Mouse (Mus musculus) hindbrain, embryonic 11.5 days (tissue): ENCODE data around the gene Agmat. TPM values are rescaled to one million over a fixed set of nuclear protein-coding genes. Genes with fewer than 3 reads are reported as not detected.

ENCODE experiments used
- ATAC-seq: fragments of 200-750 bp; cut with Nextera tagmentation; 2 replicates; pipeline ENCODE4 v1.8.0; 2017; ENCODE audit warnings: mild to moderate bottlenecking, moderate TSS enrichment, moderate library complexity; ENCODE audit not compliant: low FRiP score
- DNase-seq: peaks from one replicate; pipeline ENCODE4 v3.0.0-alpha.2; 2015; ENCODE audit warnings: low spot score
- H3K27ac ChIP-seq: fragments of 300-500 bp; sonication (generic); 2 replicates; pipeline ENCODE4 v1.5.1; 2014; ENCODE audit warnings: mild to moderate bottlenecking, low read depth, low read length
- H3K27me3 ChIP-seq: fragments of 300-500 bp; sonication (generic); 2 replicates; pipeline ENCODE4 v1.6.1; 2014; ENCODE audit warnings: mild to moderate bottlenecking, low read length, moderate library complexity, mixed read lengths; ENCODE audit not compliant: control insufficient read depth, insufficient read depth
- H3K36me3 ChIP-seq: fragments of 300-500 bp; sonication (generic); 2 replicates; pipeline ENCODE4 v1.6.1; 2014; ENCODE audit warnings: mild to moderate bottlenecking, low read length, moderate library complexity, mixed read lengths; ENCODE audit not compliant: control insufficient read depth, insufficient read depth
- H3K4me1 ChIP-seq: fragments of 300-500 bp; sonication (generic); replicated peaks from 2 replicates; pipeline ENCODE4 v1.6.1; 2014; ENCODE audit warnings: low read length, mixed read lengths; ENCODE audit not compliant: control insufficient read depth, insufficient read depth
- H3K4me2 ChIP-seq: fragments of 300-500 bp; sonication (generic); replicated peaks from 2 replicates; pipeline ENCODE4 v1.6.1; 2014; ENCODE audit warnings: mild to moderate bottlenecking, low read depth, low read length
- H3K4me3 ChIP-seq: fragments of 300-500 bp; sonication (generic); 2 replicates; pipeline ENCODE4 v1.5.1; 2014; ENCODE audit warnings: low read depth, low read length
- H3K9ac ChIP-seq: fragments of 300-500 bp; sonication (generic); 2 replicates; pipeline ENCODE4 v1.6.1; 2014; ENCODE audit warnings: low read depth, low read length
- H3K9me3 ChIP-seq: fragments of 300-500 bp; sonication (generic); 2 replicates; pipeline ENCODE4 v1.6.1; 2016; ENCODE audit warnings: low read length; ENCODE audit not compliant: control insufficient read depth
- WGBS: fragments of 180-500 bp; shearing (Covaris S2); extraction: QIAGEN DNeasy Blood & Tissue Kit; methylation state at CpG from one replicate; pipeline ENCODE4 v1.1.7; 2014; 5-methylcytosine and 5-hydroxymethylcytosine counted together
- polyA plus RNA-seq: library from polyadenylated mRNA; unstranded; fragments of >200 nt; fragmentation: Nextera tagmentation; extraction: Ambion mirVana; gene quantifications from 2 replicates; pipeline ENCODE4 v1.2.1, GENCODE M21; 2014

Agmat gene
- polyA plus RNA-seq, 1 experiment from 2014 or later = not detected

GRCm38 (mm10) chr4:141779828-141780227 is 33.4 kb downstream of the Agmat start:
- H3K4me1 ChIP-seq = no peaks in the 10 kb centered on the region
- 90% methylated on average over 8 of the region's 8 CpGs for WGBS
- H3K4me3 ChIP-seq = no peak overlapping the region
- no peak for DNase-seq
- no peak overlapping the region for H3K27ac ChIP-seq
- H3K9ac ChIP-seq = no peak overlapping the region
- H3K9me3 ChIP-seq = no peaks in the 10 kb centered on the region
- no peak for ATAC-seq
- no peak overlapping the region for H3K4me2 ChIP-seq
- H3K27me3 ChIP-seq = no peaks in the 10 kb centered on the region
- H3K36me3 ChIP-seq = no peaks in the 10 kb centered on the region

- no peak overlapping the region for H3K4me2 ChIP-seq
- H3K9me3 ChIP-seq = no peaks in the 10 kb centered on the region
- H3K9ac ChIP-seq = no peak overlapping the region
- no peak overlapping the region for H3K4me3 ChIP-seq
- no peaks in the 10 kb centered on the region for H3K27me3 ChIP-seq
- no peaks in the 10 kb centered on the region for H3K36me3 ChIP-seq
- WGBS = 95% methylated on average over 8 of the region's 8 CpGs
- no peak overlapping the region for H3K27ac ChIP-seq
- no peak for ATAC-seq
- DNase-seq = no peak
- H3K4me1 ChIP-seq = no peaks in the 10 kb centered on the region
Observed at GRCm38 (mm10) chr4:141781201-141781985, 34.9 kb downstream of the Agmat start.

GRCm38 (mm10) chr4:141784835-141785234 is 38.4 kb downstream of the Agmat start:
- H3K36me3 ChIP-seq = no peaks in the 10 kb centered on the region
- 81% methylated on average over 5 of the region's 5 CpGs for WGBS
- ATAC-seq = no peak
- H3K4me1 ChIP-seq = peaks cover 3% of the 10 kb centered on the region; the same call in 1 of the 2 replicates
- no peak overlapping the region for H3K9ac ChIP-seq
- no peaks in the 10 kb centered on the region for H3K9me3 ChIP-seq
- no peak overlapping the region for H3K27ac ChIP-seq
- H3K4me2 ChIP-seq = no peak overlapping the region
- no peaks in the 10 kb centered on the region for H3K27me3 ChIP-seq
- H3K4me3 ChIP-seq = no peak overlapping the region
- DNase-seq = no peak

GRCm38 (mm10) chr4:141786141-141786540 is 39.7 kb downstream of the Agmat start:
- H3K36me3 ChIP-seq = no peaks in the 10 kb centered on the region
- H3K9me3 ChIP-seq = no peaks in the 10 kb centered on the region
- WGBS = 94% methylated on average over 13 of the region's 13 CpGs
- H3K27me3 ChIP-seq = no peaks in the 10 kb centered on the region
- no peak overlapping the region for H3K27ac ChIP-seq
- H3K4me2 ChIP-seq = no peak overlapping the region
- no peak overlapping the region for H3K9ac ChIP-seq
- ATAC-seq (no peak), DNase-seq (no peak)
- peaks cover 4% of the 10 kb centered on the region; the same call in 1 of the 2 replicates for H3K4me1 ChIP-seq
- H3K4me3 ChIP-seq = no peak overlapping the region

- Histone ChIP-seq H3K9ac (no peak overlapping the region), H3K4me1 (peaks cover 4% of the 10 kb centered on the region; the same call in 1 of the 2 replicates), H3K9me3 (no peaks in the 10 kb centered on the region), H3K27me3 (no peaks in the 10 kb centered on the region), H3K4me3 (no peak overlapping the region), H3K36me3 (no peaks in the 10 kb centered on the region), H3K27ac (no peak overlapping the region), H3K4me2 (no peak overlapping the region)
- WGBS = 84% methylated on average over 6 of the region's 6 CpGs
- no peak for DNase-seq
- ATAC-seq = no peak
Observed at GRCm38 (mm10) chr4:141787046-141787445, 40.6 kb downstream of the Agmat start.

- H3K27ac ChIP-seq = no peak overlapping the region
- ATAC-seq (no peak), DNase-seq (no peak)
- no peaks in the 10 kb centered on the region for H3K27me3 ChIP-seq
- peaks cover 4% of the 10 kb centered on the region; the same call in 1 of the 2 replicates for H3K4me1 ChIP-seq
- H3K36me3 ChIP-seq = no peaks in the 10 kb centered on the region
- 90% methylated on average over 7 of the region's 7 CpGs for WGBS
- H3K9ac ChIP-seq = no peak overlapping the region
- H3K4me3 ChIP-seq = no peak overlapping the region
- H3K9me3 ChIP-seq = no peaks in the 10 kb centered on the region
- H3K4me2 ChIP-seq = no peak overlapping the region
Observed at GRCm38 (mm10) chr4:141787462-141787861, 41.0 kb downstream of the Agmat start.

- Histone ChIP-seq H3K9me3 (no peaks in the 10 kb centered on the region), H3K4me1 (peaks cover 4% of the 10 kb centered on the region; the same call in 1 of the 2 replicates), H3K36me3 (no peaks in the 10 kb centered on the region), H3K4me2 (peak overlapping the region; percentile 76), H3K27ac (no peak overlapping the region), H3K4me3 (peak overlapping the region; percentile 86), H3K27me3 (no peaks in the 10 kb centered on the region), H3K9ac (peak overlapping the region; percentile 85)
- 59% methylated on average over 3 of the region's 3 CpGs for WGBS
- ATAC-seq = no peak
- DNase-seq = no peak
Observed at GRCm38 (mm10) chr4:141789564-141790218, 43.2 kb downstream of the Agmat start.

- WGBS = under 1% methylated on average over 42 of the region's 42 CpGs
- H3K4me1 ChIP-seq = peaks cover 4% of the 10 kb centered on the region; the same call in 1 of the 2 replicates
- H3K9me3 ChIP-seq = no peaks in the 10 kb centered on the region
- DNase-seq (peak; percentile 98), ATAC-seq (peak; percentile 88)
- peak within 1 kb of the TSS; percentile 79 for H3K27ac ChIP-seq
- peak within 1 kb of the TSS; percentile 86 for H3K4me3 ChIP-seq
- H3K27me3 ChIP-seq = no peaks in the 10 kb centered on the region
- peak within 1 kb of the TSS; percentile 85 for H3K9ac ChIP-seq
- no peaks in the 10 kb centered on the region for H3K36me3 ChIP-seq
- H3K4me2 ChIP-seq = peak within 1 kb of the TSS; percentile 76
Observed at GRCm38 (mm10) chr4:141790524-141790990, 44.1 kb downstream of the Agmat start, which contains the start of gene Dnajc16. Gene Dnajc16, minus strand, starts transcription at chr4:141790931.
